Mouse (Mus musculus) testis, postnatal 10 days (tissue): Measurements from ENCODE around the gene Cux2.

Source experiments
- DNase-seq: peaks from one replicate; pipeline ENCODE4 v3.0.0; 2021; ENCODE audit warnings: low spot score

Cux2 gene

DNA sequence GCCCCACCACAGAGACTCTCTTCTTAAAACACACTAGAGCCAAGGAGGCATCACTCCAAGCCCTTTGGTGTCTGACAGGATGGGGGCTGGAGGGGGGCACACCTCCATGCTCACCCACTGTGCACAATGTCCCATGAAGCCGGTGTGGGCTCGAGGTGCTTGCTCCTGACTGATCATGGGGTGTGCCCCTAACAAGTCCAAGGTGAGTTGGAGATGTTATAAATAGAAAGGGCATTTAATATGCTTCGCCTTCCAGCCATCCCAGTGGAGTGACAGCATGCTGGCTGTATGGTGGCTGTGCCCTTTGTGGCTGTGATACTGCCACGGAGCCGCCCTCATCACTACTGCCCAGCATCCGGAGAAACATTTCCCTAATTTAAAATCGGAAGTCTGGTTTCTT lies 87.5 kb downstream of the Cux2 start:
- no peak for DNase-seq

DNA sequence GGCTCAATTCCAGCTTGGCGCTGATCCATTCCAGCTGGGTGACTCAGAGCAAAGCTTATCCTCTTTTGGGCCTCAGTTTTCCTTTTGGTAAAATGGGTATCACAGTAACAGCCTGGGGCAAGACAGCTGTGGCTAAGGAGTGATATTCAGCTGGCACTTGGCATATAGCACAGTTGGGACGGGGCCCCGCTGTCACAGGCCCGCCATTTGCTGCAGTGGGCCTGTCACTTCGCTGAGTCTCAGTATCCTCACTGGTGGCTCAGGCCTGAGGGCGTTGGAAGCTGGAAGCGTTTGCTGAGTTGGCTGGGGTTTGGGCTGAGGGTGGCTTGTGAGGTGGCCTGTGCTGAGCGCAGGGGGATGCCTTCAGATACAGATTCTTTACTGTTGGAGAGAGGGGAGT lies 88.6 kb downstream of the Cux2 start:
- DNase-seq: no peak

DNA sequence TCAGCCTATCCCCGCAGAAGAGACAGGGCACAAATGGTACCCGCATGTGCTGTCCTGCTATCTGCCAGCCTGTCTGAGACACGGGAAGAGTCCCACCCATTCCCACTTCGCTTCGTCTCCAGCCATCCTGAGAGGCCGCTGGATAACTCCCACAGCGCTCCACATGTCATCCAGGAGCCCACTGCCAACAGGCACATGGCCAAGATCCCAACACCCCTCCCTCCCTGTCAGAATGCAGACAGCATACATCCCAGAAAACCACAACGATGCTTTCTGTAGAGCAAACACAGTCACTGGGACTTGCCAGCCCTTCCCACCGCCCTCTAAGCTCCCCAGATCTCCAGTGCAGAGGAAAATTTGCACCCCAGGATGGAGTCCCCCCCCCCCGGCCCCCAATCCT lies 90.2 kb downstream of the Cux2 start:
- no peak for DNase-seq

DNA sequence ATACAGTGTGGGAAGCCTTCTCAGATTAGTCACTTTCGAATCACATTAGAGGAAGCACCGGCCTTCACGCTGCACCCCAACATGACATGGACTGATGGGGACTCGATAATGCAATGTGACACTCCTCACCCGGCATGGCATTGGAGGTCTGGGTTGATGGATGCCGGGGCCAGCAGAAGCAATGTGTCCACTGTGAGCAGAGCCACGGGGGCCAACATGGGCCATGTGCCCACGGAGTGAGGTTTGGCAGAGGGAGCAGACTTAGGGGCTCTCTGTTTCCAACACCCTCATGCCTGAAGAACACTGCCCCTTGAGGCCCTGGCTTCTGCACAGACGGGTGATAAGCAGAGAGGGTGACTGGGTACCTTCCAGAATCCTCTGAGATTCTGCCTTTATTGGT lies 91.4 kb downstream of the Cux2 start:
- no peak for DNase-seq

DNA sequence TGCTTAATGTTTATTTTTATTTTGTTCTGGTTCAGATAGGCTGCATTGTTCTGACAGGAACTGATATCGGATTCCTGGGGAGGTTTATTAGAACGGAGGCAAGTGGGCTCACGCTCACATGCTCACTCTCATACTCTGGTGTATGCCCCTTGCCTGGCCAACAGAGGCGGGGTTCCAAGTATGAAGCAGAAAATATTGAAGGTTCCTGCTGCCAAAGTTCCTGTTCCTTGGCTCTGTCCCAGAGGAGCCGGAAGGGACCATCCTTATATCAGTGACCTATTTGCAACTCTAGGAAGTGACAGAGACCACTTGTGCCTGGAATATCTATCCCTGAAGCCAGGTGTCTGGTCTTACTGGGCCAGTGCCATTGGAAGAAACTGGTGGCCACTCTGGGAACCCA lies 94.1 kb downstream of the Cux2 start:
- DNase-seq: no peak

DNA sequence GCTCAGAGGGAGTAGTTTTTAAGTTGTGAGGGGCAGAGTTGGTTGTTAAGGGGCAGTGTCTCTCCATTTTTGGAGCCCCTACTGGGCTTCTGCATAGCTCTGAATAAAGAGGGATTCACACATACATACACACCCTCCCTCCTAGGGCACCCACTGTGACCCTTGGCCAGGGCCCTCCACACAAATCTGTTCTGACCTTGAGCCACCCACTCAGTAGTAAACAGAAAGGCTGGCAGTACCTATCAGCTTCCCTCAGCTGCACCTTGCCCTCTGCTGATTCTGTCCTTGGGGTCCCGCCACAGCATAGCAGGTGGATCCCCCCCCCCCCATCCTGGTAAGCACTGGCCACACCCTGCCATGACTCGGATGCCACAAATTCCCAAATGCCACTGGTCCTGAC lies 99.7 kb downstream of the Cux2 start:
- DNase-seq: no peak

DNA sequence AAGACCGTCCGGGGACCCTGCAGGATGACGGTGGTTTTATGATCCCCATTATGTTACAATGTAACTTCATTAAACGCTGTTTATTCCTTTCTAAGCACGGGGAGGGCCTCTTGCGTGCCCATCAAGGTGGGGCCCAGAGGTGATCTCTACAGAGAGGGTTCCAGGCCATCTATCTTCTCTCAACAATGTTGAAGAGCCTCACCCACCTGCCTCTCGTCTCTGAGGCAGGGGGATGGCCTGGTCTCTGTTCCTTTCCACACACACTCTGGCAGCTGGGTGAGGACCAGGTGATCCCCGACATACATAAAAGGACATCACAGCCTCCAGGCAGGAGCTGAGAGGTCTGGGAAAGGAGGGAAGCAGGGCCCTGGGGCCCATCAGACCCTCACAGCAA lies 100.9 kb downstream of the Cux2 start:
- DNase-seq: no peak

DNA sequence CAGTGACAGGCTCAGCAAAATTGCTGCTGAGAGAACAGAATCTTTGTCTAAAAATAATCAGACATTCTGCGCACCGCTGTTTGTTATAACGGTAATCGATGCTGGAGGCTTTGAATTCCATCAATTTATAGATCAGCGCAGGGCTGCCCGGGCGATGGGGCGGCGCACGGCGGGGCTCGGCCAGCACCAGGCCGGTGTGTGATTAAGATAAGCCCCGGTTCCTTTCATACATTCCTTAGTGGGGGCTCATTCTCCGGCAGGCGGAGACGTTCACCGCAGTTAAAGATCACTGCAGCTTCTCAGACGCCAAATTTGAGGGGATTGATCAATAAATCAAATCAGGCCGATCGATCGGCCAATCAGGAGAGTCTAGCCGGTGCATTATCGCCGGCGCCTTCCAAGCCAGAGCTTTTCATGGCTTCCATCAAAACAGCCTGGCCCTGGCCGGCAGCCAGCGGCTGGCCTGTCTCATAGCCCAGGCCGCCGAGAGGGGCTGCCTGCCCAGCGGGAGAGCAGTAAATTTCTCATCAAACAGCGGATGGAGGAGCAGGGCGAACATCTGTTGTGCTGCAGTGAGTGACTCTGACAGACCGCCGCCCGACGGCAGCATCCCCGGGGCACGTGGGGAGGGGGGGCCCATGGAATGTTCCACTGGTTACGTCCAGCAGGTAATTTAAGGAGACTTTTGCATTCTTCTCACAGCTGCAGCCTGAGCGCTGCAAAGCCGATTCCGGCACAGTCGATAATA lies 101.4 kb downstream of the Cux2 start:
- DNase-seq: peak; percentile 59

DNA sequence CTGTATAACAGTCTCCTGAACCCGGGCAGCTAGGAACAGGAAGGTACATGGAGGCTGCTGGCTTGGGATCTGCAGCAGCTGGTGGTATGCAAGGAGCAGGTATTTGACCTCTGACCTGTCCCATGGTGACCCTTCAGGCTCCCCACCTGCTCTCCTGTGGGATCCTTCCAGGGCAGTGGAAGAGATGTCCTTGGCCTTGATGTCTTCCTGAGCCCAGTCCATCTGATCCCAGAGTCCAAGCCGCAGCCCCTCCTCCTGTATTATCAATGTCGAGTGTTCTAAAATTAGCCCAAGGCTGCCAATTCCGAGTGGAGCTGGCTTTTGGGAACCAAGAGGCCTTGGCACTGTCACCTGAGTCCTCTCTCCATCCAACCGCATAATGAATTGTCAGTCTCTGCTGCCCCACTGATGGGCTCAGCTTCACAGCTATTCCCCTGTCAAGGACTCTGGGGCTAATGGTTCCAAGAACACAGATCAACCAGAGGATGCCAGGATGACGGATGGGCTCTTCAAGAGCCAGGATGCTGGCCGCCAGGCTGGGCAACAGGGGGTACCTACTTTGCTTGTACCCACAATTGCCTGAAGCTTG lies 103.2 kb downstream of the Cux2 start:
- no peak for DNase-seq

DNA sequence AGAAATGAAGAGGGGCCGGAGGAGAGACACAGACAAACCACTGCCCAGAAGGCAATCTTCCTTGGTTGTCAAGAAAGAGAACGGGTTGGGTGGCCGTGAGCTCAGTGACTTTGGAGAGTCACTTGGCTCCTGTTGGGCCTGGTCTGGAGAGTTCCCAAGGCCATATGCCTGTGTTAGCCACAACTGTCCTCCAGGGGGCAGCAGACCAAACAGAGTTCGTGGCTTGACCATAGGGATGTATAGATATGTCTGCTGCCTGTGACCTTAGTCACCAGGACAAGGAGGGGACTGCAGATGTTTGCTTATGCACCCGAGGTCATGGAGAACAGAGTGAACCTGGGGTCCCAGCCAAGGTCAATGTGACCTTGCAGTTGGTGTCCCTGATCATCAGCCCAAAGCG lies 104.1 kb downstream of the Cux2 start:
- peak; percentile 75 for DNase-seq

DNA sequence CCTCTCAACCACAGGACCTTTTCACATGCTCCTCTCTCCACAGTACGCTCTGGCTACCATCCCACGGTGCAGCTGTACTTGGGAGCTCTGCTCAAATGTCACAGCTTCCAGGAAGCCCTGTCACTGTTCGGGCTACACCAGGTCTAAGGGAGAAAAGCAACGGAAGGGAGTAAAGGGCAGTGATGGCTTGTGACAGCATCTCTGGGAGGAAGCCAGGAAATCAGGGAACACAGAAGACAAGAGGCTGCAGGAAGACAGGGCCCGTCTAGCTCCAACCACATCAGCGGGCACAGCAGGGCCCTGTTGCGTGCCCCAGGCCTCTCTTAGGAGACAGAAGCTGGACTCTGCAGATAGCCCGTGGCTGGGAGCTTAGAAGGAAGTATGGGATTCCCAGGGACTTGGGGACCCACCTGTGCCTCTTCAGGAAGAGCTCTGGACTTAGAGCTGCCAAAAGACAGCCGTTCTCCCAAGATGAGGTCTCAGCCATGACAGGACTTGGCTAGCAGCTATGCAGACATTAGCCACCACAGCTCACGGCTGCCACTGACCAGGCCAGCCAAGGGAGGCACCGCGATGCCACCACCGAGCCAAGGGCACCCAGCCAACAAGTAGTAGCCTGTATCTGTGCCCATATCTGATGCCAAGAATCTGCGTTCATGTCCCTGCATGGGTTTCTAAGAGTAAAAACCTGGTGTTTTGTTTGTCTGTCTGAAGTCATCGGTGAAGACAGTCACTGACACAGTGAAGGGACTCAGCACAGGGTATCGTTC lies 105.7 kb downstream of the Cux2 start:
- DNase-seq: no peak

DNA sequence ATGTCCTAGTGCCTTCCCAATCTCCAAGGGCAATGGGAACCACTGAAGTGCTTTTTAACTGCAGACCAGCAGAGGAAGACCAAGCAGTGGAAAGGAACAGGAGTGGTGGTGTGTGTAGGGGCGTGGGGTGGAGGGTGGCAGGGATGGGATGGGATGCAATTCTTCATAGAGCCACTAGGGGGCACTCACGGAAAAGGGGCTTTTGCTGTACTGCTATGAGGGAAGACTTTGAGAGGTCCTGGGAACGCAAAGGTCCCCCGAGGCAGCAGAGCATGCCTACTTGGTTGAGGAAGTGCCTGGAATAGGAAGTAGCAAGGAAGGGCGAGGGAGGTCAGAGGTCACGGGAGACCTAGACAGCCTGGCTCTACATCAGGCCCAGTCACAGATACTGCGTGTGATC lies 106.4 kb downstream of the Cux2 start:
- DNase-seq: no peak

DNA sequence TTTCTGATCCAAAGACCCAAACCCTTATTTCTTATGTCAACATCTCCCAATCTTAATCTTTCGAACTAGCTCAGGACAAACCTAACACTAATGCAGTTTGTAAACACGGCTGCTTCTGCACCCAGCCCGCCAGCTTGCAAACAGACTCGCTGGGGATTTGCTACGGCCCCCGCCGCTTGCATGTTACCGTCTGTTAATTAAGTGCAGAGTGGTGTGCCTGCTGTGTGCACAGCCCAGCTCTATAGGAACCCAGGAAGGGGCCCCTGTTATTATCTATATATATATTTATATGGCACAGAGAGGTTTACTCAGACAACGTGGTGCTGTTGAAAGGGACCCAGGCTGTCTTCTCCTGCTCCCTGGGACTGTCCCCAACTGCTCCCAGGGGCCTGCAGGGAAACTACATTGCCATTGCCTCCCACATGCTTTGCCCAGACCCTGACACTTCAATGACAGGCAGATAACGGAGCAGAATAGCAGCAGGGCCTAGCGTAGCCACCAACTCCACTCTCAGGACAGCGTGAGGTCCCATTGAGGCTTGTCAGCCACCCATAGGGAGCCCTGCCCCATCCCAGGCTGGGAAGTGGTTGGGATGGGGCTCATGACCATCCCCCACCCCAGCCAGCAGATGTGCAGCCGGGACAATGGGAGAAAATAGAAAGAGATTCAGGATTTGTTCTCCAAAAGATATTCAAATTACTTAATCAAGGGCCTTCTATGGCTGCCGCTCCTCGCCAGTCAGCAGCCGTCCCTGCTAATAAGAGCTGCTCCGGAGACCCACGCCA lies 111.6 kb downstream of the Cux2 start:
- no peak for DNase-seq

DNA sequence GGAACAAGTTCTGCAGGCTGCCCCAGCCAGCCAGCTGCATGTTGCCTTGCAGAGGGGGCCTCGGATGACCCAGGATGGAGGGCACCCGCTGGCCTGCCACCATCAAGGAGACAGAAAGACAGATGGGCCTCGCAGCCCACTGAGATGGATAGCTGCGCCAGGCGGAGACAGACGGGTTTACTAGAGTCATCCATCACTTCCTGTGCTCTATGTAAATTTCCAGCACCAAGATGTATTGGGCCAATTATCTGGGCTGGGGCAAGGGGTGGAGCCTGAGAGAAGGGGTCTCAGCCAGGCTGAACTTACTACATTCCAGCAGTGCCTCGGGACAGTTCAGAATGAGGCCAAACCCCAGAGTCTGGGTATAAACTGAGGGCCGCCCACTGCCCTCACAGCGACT lies 119.6 kb downstream of the Cux2 start:
- DNase-seq: no peak

DNA sequence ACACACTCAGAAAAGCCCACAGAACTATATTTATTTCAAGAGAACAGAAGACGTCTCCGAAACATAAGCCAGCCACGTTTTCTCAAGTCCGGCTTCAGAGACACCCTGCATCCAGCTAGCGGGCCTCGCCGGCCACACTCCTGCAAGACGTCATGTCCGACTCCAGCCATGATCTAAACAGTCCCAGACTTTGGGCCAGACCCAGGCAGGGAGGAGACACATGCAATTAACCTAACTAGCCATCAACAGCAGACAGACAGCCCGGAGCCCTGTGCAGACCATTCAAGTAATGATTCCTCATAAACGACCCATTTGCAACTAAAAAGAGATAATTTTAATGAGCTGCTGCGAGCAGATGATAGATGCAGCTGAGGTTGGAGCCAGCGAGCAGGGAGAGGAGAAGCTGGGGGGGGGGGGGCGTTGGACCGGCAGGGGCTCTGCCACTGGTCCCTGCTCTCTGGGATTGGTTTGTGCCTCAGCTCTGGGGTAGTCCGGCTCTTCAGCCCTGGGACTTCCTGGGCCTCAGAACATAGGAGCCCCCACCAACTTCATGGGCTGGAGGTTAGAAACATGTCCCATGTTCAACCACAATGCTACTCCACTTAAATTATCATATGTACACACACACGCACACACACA lies 121.4 kb downstream of the Cux2 start:
- DNase-seq: no peak

DNA sequence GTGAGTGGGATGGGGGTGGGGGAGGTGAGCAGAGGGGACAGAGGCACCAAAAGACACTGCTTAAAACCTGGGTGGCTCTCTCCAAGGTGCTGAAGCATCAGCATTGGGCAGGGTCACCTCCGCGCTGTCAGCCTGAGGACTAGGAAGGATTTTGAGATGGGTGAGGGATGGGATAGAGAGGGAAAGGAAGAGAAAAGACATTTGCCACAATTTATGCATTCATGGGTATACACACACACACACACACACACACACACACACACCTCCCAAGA lies 123.4 kb downstream of the Cux2 start:
- peak; percentile 58 for DNase-seq

DNA sequence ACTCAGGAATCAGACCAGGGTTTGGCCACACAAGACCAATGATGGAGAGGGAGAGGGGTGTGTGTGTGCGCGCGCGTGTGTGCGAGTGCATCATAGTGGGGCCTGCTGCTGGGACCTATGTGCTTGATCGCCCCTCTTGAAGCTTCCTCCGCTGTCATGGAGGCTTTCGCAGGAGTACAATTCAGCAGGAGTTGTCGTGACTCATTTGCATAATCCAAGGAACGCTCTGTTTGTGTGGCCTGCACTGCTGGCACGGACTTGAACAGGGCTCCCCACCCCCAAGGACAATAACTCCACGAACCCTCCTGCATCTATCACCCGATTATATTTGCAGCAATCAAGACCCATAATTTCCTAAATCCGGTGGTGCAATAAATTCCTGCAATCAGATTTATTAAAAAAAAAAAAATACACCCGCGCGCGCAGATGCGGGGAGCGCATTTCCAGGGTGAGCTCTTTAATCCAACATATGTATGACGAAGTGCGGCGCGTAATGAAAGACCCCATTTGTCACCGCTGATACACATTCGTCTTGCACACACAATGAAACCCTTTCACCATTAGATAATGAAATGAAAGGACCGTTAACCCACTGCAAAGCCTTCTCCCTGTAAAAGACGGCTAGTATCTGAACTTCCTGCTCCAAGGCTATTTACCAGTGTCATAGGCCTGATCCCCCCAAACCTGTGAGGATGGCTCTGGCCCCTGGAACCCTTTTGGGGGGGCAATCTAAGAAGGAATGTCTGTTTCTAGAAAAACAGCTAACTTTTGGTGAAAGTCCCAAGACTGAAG lies 124.0 kb downstream of the Cux2 start:
- no peak for DNase-seq

DNA sequence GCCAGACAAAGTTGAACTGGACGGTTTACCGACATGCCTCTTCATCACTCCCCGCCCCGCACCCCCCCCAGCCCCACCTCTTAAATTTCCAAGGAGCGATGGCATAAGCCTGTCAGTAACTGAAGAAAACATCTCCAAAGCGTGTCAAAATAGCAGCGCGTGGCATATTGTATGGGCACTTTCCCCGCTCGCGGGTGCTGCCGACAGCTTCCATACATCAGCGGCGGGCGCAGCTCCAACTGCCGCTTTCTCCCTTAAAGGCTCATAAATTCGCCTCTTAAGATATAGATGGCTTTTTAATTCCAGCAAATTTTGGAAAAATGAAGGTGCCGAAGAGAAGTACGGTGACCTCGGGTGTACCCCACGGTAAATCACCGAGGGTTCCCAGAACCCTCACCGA lies 124.6 kb downstream of the Cux2 start:
- DNase-seq: no peak

DNA sequence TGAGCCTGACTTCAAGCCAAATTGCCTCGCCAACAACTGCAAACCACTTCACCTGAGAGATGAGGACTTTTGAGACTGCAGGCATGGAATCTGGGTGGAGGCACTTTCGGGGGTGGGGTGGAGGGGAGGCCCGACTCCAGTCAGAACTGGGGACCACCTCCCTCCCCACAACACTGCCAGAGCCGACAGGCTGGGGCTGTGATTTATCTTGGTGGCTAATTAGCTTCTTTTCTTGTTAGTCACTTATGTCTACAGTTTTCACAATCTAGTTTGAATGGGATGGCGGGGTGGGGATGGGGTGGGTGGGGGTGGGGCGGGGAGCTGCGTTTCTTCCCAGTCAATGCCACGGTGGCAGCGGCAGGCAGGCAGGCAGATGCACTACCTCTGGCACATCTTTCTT lies 125.5 kb downstream of the Cux2 start:
- no peak for DNase-seq

DNA sequence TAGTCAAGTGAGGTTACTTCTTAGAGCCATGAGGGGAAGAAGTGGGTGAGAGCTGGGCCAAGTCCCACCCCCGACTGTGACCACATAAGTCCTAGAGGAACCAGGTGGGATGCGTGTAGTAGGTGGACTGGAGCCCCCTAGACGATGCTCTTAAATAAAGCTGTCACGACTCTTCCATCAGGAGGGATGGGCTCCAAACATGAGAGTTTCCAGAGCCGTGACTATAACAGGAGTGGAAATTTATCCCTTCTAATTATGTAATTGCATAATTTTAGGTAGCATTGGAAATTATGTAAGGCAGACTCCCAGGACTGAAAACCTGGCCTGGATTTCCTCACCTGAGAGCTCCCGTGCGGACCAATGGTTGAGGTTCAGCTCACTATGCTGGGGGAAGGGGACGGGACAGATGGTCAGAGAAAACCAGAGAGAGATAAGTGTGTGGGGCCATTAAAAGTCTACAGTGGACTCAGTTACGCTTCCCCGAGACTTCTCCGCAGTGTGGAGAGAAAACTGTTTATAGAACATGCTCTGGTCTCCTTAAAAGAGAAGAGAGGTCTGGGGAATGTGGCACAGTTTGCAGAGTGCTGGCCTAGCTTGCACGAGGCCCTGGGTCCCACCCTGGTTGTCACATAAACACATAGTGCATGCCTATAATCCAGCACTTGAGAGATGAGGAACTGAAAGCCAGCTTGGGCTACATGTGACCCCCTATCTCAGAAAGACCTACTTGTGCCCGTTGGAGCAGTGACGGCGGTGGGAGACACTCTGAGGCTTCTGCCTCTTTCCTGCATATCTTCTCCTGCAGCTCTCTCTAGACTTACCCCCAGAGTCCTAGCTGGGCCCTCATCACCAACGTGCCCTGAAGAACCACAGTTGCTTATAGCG lies 126.7 kb downstream of the Cux2 start:
- DNase-seq: no peak

DNA sequence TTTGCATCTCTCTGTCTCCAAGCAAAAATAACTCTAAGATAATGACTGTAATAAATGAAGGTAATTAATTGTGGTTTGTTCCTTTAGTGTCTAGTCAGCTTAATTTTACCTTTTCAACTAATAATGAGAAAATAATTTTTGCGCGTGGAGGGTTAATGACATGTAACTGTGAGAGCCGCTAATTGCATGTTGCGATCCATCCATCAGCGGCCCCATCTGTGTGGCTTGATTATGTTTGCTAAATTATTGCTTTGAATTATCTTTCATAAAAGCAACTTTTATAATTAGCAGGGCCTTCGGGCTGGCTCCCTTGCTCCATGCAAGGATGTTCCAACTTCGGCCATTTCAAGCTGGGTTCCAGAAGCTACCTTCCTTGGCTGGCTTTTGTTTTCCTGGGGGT lies 130.7 kb downstream of the Cux2 start:
- DNase-seq: no peak
